Mouse (Mus musculus): ENCODE data around the gene Ppp1r13b. TPM values are rescaled to one million over a fixed set of nuclear protein-coding genes. Genes with fewer than 3 reads are reported as not detected.
A peak's percentile ranks its signal among the peaks of the same experiment; 100 is the strongest.

Gene Ppp1r13b
- polyA plus RNA-seq, 1 experiment, result 16.6 TPM

GRCm38 (mm10) chr12:111920046-111920445 is 12.1 kb upstream of the Ppp1r13b start:
- no peak for DNase-seq (ENCODE audit: low spot score)

GRCm38 (mm10) chr12:111916514-111917217 is 8.8 kb upstream of the Ppp1r13b start:
- DNase-seq (ENCODE audit: low spot score), result no peak

- DNase-seq (ENCODE audit: low spot score), result no peak
Observed at GRCm38 (mm10) chr12:111915781-111916180, 7.9 kb upstream of the Ppp1r13b start.

DNA sequence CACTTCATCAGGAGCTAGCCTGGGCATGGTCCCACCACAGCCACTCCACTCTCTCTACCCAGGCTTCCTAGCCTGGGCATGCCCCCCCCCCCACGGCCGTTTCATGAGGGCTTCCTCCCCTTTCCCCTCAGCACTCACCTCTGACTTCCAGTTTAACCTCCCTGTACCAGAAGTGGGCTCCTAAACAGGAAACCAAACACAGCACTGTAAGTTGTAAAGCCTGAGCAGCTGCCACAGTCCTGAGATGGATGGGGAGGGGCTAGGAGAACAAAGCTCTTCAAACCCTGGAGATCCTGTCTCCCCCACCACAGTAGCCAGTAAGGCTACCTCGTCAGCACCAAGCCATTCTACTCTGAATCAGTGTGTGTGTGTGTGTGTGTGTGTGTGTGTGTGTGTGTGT is 6.1 kb upstream of the Ppp1r13b start:
- no peak for DNase-seq (ENCODE audit: low spot score)

DNA sequence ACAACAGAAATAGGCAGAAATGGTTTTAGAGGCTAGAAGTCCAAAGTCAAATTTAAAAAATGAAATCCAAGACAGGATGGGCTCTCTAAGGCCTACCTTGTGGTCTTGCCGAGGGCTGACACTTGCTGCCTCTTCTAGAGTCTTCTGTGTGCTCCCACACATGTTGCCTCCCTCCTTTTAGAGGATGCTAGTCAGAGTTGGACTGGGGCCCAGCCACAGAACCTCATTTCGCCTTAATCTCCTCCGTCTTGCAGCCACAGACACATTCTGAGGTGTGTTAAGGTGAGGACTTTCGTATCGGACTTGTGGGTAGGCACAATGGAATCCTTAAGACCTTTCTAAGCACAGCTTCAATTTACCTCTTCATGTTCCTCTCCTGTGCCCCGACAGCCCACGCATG is 4.9 kb upstream of the Ppp1r13b start:
- no peak for DNase-seq (ENCODE audit: low spot score)

- no peak for DNase-seq (ENCODE audit: low spot score)
Observed at GRCm38 (mm10) chr12:111911796-111912195, 3.9 kb upstream of the Ppp1r13b start.

GRCm38 (mm10) chr12:111911171-111911760 is 3.4 kb upstream of the Ppp1r13b start:
- DNase-seq (ENCODE audit: low spot score), result no peak

DNA sequence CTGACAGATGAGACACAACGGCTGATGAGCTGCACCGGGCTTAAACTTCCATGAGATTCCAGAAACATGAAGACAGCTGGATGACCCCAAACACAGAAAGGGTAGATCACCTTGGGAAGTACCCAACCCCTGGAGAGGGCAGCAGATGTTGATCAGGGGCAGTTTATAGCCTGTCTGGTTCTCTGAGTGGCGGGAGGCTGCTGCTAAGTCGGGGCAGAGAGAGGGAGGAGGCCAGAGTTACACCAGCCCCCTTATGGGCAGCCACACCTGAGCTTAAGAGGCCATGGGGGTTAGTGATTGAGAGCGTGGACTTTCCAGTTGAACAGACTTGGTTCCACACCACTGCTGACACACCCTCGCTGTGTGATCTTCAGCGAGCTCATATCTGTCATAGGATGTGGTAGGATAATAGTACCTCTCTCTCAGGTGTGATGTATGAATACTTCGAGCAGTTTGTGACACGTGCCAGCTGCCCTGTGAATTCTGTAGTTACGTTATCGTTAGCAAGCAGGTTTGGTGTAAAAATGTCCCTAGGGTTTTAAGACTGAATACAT is 1.2 kb upstream of the Ppp1r13b start:
- DNase-seq (ENCODE audit: low spot score), result peak; percentile 18

DNA sequence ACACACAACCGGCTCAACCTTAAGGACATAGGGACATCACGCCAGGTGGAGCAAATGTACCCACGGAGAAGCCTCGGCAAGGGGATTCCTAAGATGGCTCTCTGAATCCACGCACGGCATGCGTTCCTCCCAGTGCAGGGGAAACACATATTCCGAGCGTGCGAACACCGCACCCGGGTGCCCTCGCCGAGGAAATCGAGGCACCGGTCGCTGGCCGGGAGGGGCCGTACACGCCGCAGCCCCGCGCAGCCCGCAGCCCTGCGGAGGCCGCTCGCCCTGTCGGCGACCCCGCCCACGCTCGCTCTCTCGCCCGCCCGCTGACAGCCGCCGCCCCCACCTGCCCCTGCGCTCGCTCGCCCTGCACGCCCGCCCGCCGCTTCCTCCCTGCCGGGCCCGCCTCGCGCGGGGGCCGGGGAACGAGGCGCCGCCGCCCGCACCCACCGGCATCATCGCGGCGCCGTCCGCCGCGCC is 454 bp downstream of the Ppp1r13b start:
- DNase-seq (ENCODE audit: low spot score), result peak; percentile 74

DNA sequence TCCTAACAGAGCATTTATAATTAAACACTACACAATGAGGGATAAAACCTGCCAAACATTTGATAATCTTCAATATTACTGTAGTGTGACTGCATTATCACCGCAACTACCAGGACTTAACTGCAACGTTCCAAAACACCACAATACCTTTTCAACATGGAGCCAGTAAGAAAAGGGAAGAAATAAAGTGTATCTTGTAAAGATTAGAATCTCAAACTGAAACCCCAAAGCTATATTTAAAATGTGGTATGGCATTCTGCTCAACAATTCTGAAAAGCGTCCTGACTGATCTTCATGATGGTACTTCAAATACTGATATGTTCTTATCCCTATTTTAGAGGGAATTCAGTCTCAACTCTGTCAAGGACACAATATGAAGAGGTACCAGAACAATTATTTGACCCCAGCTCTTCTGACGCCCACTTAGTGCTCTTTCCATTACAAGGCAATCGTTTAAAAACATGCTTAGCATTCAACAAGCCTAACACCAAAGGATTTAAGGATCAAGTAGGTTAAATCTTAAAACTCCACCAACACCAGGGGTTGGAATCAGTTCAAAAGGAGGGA is 1.5 kb downstream of the Ppp1r13b start:
- no peak for DNase-seq (ENCODE audit: low spot score)

GRCm38 (mm10) chr12:111902488-111902887 is 5.4 kb downstream of the Ppp1r13b start:
- no peak for DNase-seq (ENCODE audit: low spot score)

DNA sequence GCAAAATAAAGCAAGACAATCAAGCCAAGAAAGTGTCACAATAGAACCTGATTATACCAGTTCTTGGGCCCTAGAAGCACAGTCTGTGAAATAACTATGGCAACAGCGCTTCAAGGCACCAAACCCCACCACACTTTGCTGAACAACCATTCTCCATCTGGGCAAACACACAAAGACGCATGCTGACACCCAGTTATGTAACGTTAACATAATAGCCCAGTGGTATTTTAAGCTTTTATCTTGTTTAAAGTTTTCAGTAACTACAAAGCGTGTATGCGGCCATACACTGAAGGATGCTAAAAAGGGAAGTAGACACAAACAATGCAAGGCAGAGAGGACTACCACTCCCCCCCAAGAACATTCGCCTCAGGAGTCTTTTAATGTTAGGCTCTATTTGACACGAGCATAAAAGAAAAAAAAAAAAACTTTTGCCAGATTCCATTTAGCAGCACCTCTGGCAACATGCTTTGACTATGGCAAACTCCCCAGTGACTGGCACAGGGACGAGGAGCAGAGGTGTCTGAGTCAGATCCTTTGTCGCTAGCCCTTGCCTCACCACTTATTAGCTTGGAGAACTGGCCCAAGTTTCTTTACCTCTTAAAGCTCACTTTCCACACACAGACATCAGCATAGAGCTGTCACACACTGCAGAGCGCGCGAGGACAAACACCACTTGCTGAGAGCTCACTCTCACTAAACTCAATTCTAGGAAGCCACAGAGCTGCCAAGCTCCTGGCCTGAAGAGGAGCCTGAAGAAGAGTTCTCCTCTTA is 6.6 kb downstream of the Ppp1r13b start:
- DNase-seq (ENCODE audit: low spot score), result no peak

DNA sequence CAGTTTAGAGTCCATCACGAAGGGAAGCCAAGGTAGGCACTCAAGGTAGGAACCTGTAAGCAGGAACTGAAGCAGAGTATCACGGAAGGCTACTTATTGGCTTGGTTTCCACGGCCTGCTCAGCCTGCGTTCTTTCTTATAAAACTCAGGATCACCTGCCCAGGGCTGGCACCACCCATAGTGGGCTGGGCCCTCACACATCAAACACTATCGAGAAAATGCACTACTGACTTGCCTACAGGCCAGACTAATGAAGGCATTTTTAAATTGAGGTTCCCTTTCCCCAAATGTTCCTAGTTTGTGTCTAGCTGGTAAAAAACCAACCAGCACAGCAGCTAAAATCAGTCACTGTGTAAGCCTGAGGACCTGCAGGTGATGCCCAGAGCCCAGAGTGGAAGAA is 8.3 kb downstream of the Ppp1r13b start:
- DNase-seq (ENCODE audit: low spot score), result no peak

- DNase-seq (ENCODE audit: low spot score), result no peak
Observed at GRCm38 (mm10) chr12:111898686-111899085, 9.2 kb downstream of the Ppp1r13b start.

GRCm38 (mm10) chr12:111896908-111897661 is 10.8 kb downstream of the Ppp1r13b start:
- DNase-seq (ENCODE audit: low spot score), result no peak

- DNase-seq (ENCODE audit: low spot score), result no peak
Observed at GRCm38 (mm10) chr12:111894082-111894481, 13.8 kb downstream of the Ppp1r13b start.

DNA sequence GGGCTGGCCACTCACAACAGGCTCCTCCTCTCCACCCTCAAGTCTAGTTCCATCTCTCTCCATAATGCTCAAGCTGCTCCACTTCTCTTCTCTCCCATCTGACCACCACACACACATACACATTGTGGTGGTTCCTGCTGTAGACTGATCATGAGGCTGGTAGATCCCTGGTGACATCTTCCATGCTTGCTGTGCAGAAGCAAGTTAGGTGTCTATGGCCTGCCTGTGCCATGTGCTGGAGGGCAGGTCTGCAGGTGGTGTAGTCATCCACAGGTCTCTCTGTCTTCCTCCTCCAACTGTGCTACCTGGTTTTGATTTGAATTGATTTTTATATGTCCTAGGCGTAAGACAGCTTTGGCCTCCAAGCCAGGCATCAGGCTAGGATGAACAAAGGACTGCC is 14.9 kb downstream of the Ppp1r13b start:
- DNase-seq (ENCODE audit: low spot score), result no peak

GRCm38 (mm10) chr12:111891800-111892199 is 16.1 kb downstream of the Ppp1r13b start:
- DNase-seq (ENCODE audit: low spot score), result no peak

GRCm38 (mm10) chr12:111889251-111889650 is 18.7 kb downstream of the Ppp1r13b start:
- no peak for DNase-seq (ENCODE audit: low spot score)

DNA sequence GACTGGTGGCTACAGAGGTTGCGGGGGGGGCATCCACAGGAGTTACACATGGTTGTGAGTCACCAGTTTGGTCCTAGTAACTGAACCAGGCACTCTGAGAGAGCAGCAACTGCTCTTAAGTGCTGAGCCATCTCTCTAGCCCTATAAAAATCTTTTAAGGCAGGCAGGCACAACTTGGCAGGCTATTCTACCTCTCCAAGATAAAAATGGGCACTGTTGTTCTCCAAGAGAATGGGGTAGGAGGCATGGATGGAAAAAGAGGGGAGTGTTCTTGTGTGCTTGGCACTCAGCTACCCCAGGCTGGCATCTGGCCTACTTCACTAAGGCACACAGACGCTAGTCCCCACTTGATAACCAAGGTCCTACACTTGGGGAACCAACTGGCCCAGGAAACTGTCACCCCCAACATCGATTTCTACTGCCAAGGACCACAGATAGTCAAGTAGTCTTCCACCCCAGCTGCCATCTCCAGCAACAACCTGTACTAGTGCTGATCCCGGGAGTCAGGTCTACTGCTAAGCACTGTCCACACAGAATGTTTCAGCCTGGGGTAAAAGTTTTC is 19.5 kb downstream of the Ppp1r13b start:
- no peak for DNase-seq (ENCODE audit: low spot score)

DNA sequence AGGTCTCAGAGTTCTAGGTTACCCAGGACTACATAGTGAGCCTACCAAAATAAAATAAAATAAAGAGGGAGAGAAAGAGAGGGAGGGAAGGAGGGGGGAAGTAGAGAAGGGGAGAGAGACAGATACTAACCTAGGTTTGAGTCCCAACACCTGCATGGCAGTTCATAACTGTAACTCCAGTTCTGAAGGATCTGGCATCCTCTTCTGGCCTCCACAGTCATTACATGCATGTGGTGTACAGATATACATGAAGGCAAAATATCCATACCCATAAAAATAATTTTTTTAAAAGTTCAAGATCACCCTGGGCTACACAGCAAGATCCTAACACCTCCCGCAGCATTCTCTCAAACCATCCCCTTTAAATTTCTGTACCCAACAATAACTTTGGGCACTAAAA is 20.9 kb downstream of the Ppp1r13b start:
- no peak for DNase-seq (ENCODE audit: low spot score)
